Mouse (Mus musculus): ENCODE results near the gene Osmr.
"Not testable (repeated sequence)": the region's sequence is repeated elsewhere in the genome, so short reads cannot be mapped to it uniquely, and the experiment has no call there.

Osmr gene

GRCm38 (mm10) chr15:6859781-6860180 lies 15.0 kb downstream of the Osmr start:
- DNase-seq, result no peak

GRCm38 (mm10) chr15:6858871-6859270 lies 15.9 kb downstream of the Osmr start:
- no peak for DNase-seq

GRCm38 (mm10) chr15:6857270-6857905 lies 17.4 kb downstream of the Osmr start:
- DNase-seq, result no peak

GRCm38 (mm10) chr15:6849851-6850250 lies 24.9 kb downstream of the Osmr start:
- no peak for DNase-seq

GRCm38 (mm10) chr15:6840199-6840598 lies 34.6 kb downstream of the Osmr start:
- DNase-seq, result no peak

GRCm38 (mm10) chr15:6815807-6816206 lies 59.0 kb downstream of the Osmr start:
- no peak for DNase-seq

- DNase-seq, result not testable (repeated sequence)
Observed at GRCm38 (mm10) chr15:6801212-6801611, 73.6 kb downstream of the Osmr start.

GRCm38 (mm10) chr15:6792846-6793245 lies 81.9 kb downstream of the Osmr start:
- DNase-seq, result no peak

- no peak for DNase-seq
Observed at GRCm38 (mm10) chr15:6791648-6792047, 83.1 kb downstream of the Osmr start.

GRCm38 (mm10) chr15:6790011-6790410 lies 84.8 kb downstream of the Osmr start:
- no peak for DNase-seq

- DNase-seq, result no peak
Observed at GRCm38 (mm10) chr15:6787236-6787635, 87.5 kb downstream of the Osmr start.

- DNase-seq, result no peak
Observed at GRCm38 (mm10) chr15:6786212-6786611, 88.6 kb downstream of the Osmr start.

- no peak for DNase-seq
Observed at GRCm38 (mm10) chr15:6772265-6772664, 102.5 kb downstream of the Osmr start.

Measured in cerebellum, postnatal 36 days (tissue).